In the genomic region with DNA sequence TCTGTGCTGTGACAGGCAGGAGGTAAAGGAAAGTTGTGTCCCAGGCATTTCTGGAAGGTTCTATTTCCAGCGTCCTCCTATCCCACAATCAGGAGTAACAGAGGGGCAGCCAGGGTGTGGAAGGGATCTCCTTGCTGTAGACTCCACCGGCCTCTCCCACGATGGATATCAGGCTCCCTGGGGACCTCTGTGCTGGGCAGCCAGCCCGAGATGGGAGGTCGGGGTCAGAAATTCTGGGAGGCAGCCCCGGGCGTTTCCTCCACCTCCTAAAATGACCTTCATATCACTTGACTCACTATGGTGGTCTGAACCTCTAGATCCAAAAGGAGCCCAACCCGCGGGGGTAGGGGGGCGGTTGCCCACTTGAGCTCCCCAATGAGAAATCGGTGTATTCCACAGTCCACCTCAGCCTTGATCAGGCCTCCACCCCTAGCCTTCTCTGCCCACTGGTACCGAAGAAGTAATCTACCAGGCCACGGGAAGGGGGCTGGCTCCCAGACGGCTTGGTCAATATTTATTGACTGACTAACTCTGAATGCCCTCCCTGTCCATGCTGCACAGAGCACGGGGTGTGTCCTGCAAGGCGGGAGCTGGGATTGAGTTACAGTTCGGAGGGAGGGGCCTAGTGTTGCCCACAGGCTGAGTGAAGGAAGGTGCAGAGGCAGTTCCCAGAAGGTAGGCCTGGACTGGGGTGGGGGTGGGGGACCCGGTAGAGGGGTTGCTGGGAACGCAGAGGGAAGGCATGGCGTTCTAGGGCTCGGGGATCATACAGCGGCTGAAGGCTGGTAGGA, we compare ENCODE assay signal across 8 mouse cellular contexts. TPM values are rescaled to one million over a fixed set of nuclear protein-coding genes. Genes with fewer than 3 reads are reported as not detected.
A peak's percentile ranks its signal among the peaks of the same experiment; 100 is the strongest.
DNase-seq lines count a peak whose midpoint lies in the region; ATAC-seq and TF ChIP-seq lines count a peak whose summit lies in the region.

A gene (plus strand): TSS at position 625 of the 791 bp plus-strand sequence.

- no peak within 1 kb of the TSS; the same call in 1 of the 2 replicates for H3K9ac ChIP-seq in hindbrain, embryonic 12.5 days
- H3K9ac ChIP-seq in limb, embryonic 15.5 days = peak within 1 kb of the TSS; percentile 44
- no peak within 1 kb of the TSS for H3K9ac ChIP-seq in midbrain, postnatal 0 days (replicated peaks; ENCODE audit: low read length, poor library complexity, severe bottlenecking)

- peak within 1 kb of the TSS; percentile 32 for H3K4me3 ChIP-seq in hindbrain, embryonic 12.5 days
- H3K4me3 ChIP-seq in limb, embryonic 15.5 days = peak within 1 kb of the TSS; percentile 47
- peak within 1 kb of the TSS; percentile 1; the same call in 1 of the 2 replicates for H3K4me3 ChIP-seq in midbrain, postnatal 0 days (ENCODE audit: low read depth, low read length)

- H3K27ac ChIP-seq in hindbrain, embryonic 12.5 days = peak within 1 kb of the TSS; percentile 26; the same call in 1 of the 2 replicates
- peak within 1 kb of the TSS; percentile 67 for H3K27ac ChIP-seq in limb, embryonic 15.5 days
- no peak within 1 kb of the TSS for H3K27ac ChIP-seq in midbrain, postnatal 0 days (ENCODE audit: low read depth, low read length)

- peaks cover 21% of the 10 kb centered on the region for H3K4me1 ChIP-seq in hindbrain, embryonic 12.5 days
- H3K4me1 ChIP-seq in limb, embryonic 15.5 days = peaks cover 39% of the 10 kb centered on the region
- no peaks in the 10 kb centered on the region for H3K4me1 ChIP-seq in midbrain, postnatal 0 days (ENCODE audit: insufficient read depth, low read length)

- H3K9me3 ChIP-seq in hindbrain, embryonic 12.5 days (replicated peaks) = no peaks in the 10 kb centered on the region
- H3K9me3 ChIP-seq in limb, embryonic 15.5 days = no peaks in the 10 kb centered on the region
- no peaks in the 10 kb centered on the region for H3K9me3 ChIP-seq in midbrain, postnatal 0 days (ENCODE audit: low read length)

- peak; percentile 58 for DNase-seq in adrenal gland, postnatal 10 days
- no peak for DNase-seq in adrenal gland, adult 18-20 months (ENCODE audit: low spot score in 2 of 2)
- peak; percentile 85 for DNase-seq in embryo, embryonic 10.5 days (ENCODE audit: low spot score)
- DNase-seq in midbrain, postnatal 0 days (ENCODE audit: low spot score) = no peak
- DNase-seq in thymus, postnatal 0 days (ENCODE audit: low spot score) = no peak
- no peak for DNase-seq in spleen, postnatal 14 days (ENCODE audit: low spot score in 2 of 2)

- 19% methylated on average over 22 of the region's 22 CpGs for WGBS in hindbrain, embryonic 12.5 days
- WGBS in limb, embryonic 15.5 days = 17% methylated on average over 22 of the region's 22 CpGs
- 23% methylated on average over 22 of the region's 22 CpGs for WGBS in midbrain, postnatal 0 days

- no peak for TF ChIP-seq CTCF in midbrain, postnatal 0 days (IDR thresholded peaks at IDR 0.05)

- peak; percentile 63 for ATAC-seq in hindbrain, embryonic 12.5 days (ENCODE audit: low FRiP score)
- peak; percentile 81 for ATAC-seq in limb, embryonic 15.5 days (ENCODE audit: insufficient number of reproducible peaks, low FRiP score, low TSS enrichment, low read depth)
- ATAC-seq in midbrain, postnatal 0 days (ENCODE audit: low FRiP score) = no peak

- H3K4me2 ChIP-seq in hindbrain, embryonic 12.5 days (replicated peaks) = peak within 1 kb of the TSS; percentile 54
- H3K4me2 ChIP-seq in limb, embryonic 15.5 days = peak within 1 kb of the TSS; percentile 81
- H3K4me2 ChIP-seq in midbrain, postnatal 0 days (ENCODE audit: low read depth, low read length, poor library complexity, severe bottlenecking) = peak within 1 kb of the TSS; percentile 29; the same call in 1 of the 2 replicates

- H3K36me3 ChIP-seq in hindbrain, embryonic 12.5 days = no peaks in the 10 kb centered on the region
- no peaks in the 10 kb centered on the region for H3K36me3 ChIP-seq in limb, embryonic 15.5 days
- H3K36me3 ChIP-seq in midbrain, postnatal 0 days (ENCODE audit: insufficient read depth, low read length) = no peaks in the 10 kb centered on the region

- H3K27me3 ChIP-seq in hindbrain, embryonic 12.5 days = peaks cover 23% of the 10 kb centered on the region
- H3K27me3 ChIP-seq in limb, embryonic 15.5 days = no peaks in the 10 kb centered on the region
- no peaks in the 10 kb centered on the region for H3K27me3 ChIP-seq in midbrain, postnatal 0 days (ENCODE audit: insufficient read depth, low read length)

RNA-seq across cellular contexts. Expression of the gene that starts here (rescaled TPM):
- total RNA-seq in adrenal gland, postnatal 10 days (2021) = 1 to 10 TPM; 4.8 to 5.1 TPM
- 1 to 10 TPM; 1.6 to 1.7 TPM for total RNA-seq in adrenal gland, adult 18-20 months (2021)
- 13.8 and 14.9 TPM in 2 replicates for polyA plus RNA-seq in hindbrain, embryonic 12.5 days (2016; fragmentation: Nextera tagmentation; extraction: Ambion mirVana)
- 19.0 and 19.7 TPM in 2 replicates for polyA plus RNA-seq in limb, embryonic 15.5 days (2015; fragmentation: Nextera tagmentation; extraction: Ambion mirVana)
- total RNA-seq in midbrain, postnatal 0 days (2014; rRNA removed) = 2.8 and 10.5 TPM in 2 replicates
- polyA plus RNA-seq in midbrain, postnatal 0 days (2015; fragmentation: Nextera tagmentation; extraction: Ambion mirVana) = 3.8 and 4.7 TPM in 2 replicates
- 5.9 and 8.0 TPM in 2 replicates for polyA plus RNA-seq in thymus, postnatal 0 days (2015; fragmentation: Nextera tagmentation; extraction: Ambion mirVana)

Comparison
In these comparisons a context has a peak if more than half of its experiments do, and no peak if none do; other contexts are left out.
1. DNase-seq: peak in adrenal gland, postnatal 10 days (single experiment) and embryo, embryonic 10.5 days (single experiment); none in adrenal gland, adult 18-20 months (0 of 2), midbrain, postnatal 0 days (single experiment), thymus, postnatal 0 days (single experiment) and spleen, postnatal 14 days (0 of 2).
2. H3K4me2 ChIP-seq: peak in every context shown above with its lines; median percentile 81 in limb, embryonic 15.5 days; 54 in hindbrain, embryonic 12.5 days; 29 in midbrain, postnatal 0 days.
3. Peak in every context shown above with its lines, with median percentiles within 50 percentile points of each other: H3K4me3 ChIP-seq.